ENCODE assay signal across 7 mouse cellular contexts in genomic region chr4:134925206-134925605, GRCm38 (mm10). TPM values are rescaled to one million over a fixed set of nuclear protein-coding genes. Genes with fewer than 3 reads are reported as not detected.
DNase-seq lines count a peak whose midpoint lies in the region; ATAC-seq and TF ChIP-seq lines count a peak whose summit lies in the region.

No protein-coding gene starts in this region.

- TF ChIP-seq CTCF in CH12.LX (conservative IDR thresholded peaks at IDR 0.05 in 1 of 2, IDR thresholded peaks at IDR 0.05 in 1 of 2; ENCODE audit: low read depth in 2 of 2, low read length in 2 of 2) = no peak
- no peak for TF ChIP-seq CTCF in G1E (IDR thresholded peaks at IDR 0.05; ENCODE audit: low read depth, low read length)
- no peak for TF ChIP-seq CTCF in olfactory bulb, adult 2 months (IDR thresholded peaks at IDR 0.05; ENCODE audit: insufficient read depth, low read depth, low read length)

- H3K9ac ChIP-seq in CH12.LX (ENCODE audit: insufficient read depth, low read depth) = peak overlapping the region; percentile 95
- no peak overlapping the region for H3K9ac ChIP-seq in heart, embryonic 11.5 days (ENCODE audit: low read depth, low read length)

- TF ChIP-seq EP300 in CH12.LX (IDR thresholded peaks at IDR 0.05; ENCODE audit: low read length) = no peak

- intact Hi-C loops in left cerebral cortex, postnatal 36 days (cut with DNase I) = no loop called here

- TF ChIP-seq POLR2A in CH12.LX (IDR thresholded peaks at IDR 0.05; ENCODE audit: low read depth, low read length) = no peak
- TF ChIP-seq POLR2A in olfactory bulb, adult 2 months (IDR thresholded peaks at IDR 0.05; ENCODE audit: insufficient read depth, low read depth, low read length) = no peak

- peak overlapping the region; percentile 89 for H3K4me2 ChIP-seq in CH12.LX (ENCODE audit: insufficient read depth, low read depth, poor library complexity, severe bottlenecking)
- H3K4me2 ChIP-seq in heart, embryonic 11.5 days = peak overlapping the region; percentile 66

- no peak for ATAC-seq in G1E (ENCODE audit: extremely low read depth, insufficient number of reproducible peaks, low FRiP score, poor library complexity, severe bottlenecking)
- ATAC-seq in heart, embryonic 11.5 days (replicated peaks; ENCODE audit: insufficient number of reproducible peaks, low FRiP score, low TSS enrichment) = no peak

- H3K9me3 ChIP-seq in CH12.LX (replicated peaks; ENCODE audit: low read length) (no peaks in the 10 kb centered on the region), G1E (replicated peaks) (no peaks in the 10 kb centered on the region)
- H3K9me3 ChIP-seq in heart, embryonic 11.5 days (replicated peaks; ENCODE audit: control insufficient read depth, low read length) = no peaks in the 10 kb centered on the region

- H3K4me1 ChIP-seq in CH12.LX (ENCODE audit: control insufficient read depth in 1 of 2, insufficient read depth in 2 of 2) (peaks cover 2 to 48% of the 10 kb centered on the region in 2 experiments; a peak in 3 of 4 replicates), G1E (ENCODE audit: insufficient read depth, low read depth, low read length) (peaks cover 62% of the 10 kb centered on the region)
- H3K4me1 ChIP-seq in heart, embryonic 11.5 days (ENCODE audit: control insufficient read depth, insufficient read depth, low read length) = peaks cover 14% of the 10 kb centered on the region
- H3K4me1 ChIP-seq in olfactory bulb, adult 2 months (ENCODE audit: control insufficient read depth, insufficient read depth, low read length) = peaks cover 6% of the 10 kb centered on the region

- H3K4me3 ChIP-seq in CH12.LX (replicated peaks in 1 of 3; ENCODE audit: low read depth in 2 of 3, low read length in 2 of 3, poor library complexity in 1 of 3) (peak overlapping the region; percentile 62 to 96 (median 80)), G1E (ENCODE audit: low read depth, low read length) (peak overlapping the region; percentile 97)
- peak overlapping the region; percentile 100 for H3K4me3 ChIP-seq in heart, embryonic 11.5 days (ENCODE audit: low read depth, low read length)
- H3K4me3 ChIP-seq in olfactory bulb, adult 2 months (ENCODE audit: insufficient read depth, low read depth, low read length) = peak overlapping the region; percentile 41

- H3K27ac ChIP-seq in CH12.LX (ENCODE audit: insufficient read depth, low read depth) = no peak overlapping the region
- H3K27ac ChIP-seq in heart, embryonic 11.5 days (ENCODE audit: low read depth, low read length) = no peak overlapping the region
- no peak overlapping the region for H3K27ac ChIP-seq in olfactory bulb, adult 2 months (ENCODE audit: insufficient read depth, low read depth, low read length)

- peaks cover 29% of the 10 kb centered on the region for H3K79me2 ChIP-seq in CH12.LX (replicated peaks; ENCODE audit: control insufficient read depth, extremely low read depth, insufficient read depth, poor library complexity, severe bottlenecking)

- H3K36me3 ChIP-seq in CH12.LX (replicated peaks in 1 of 2; ENCODE audit: control insufficient read depth in 1 of 2, insufficient read depth in 1 of 2, low read length in 1 of 2) (peaks cover 37 to 56% of the 10 kb centered on the region in 2 experiments), G1E (replicated peaks) (peaks cover 59% of the 10 kb centered on the region)
- H3K36me3 ChIP-seq in heart, embryonic 11.5 days (ENCODE audit: control insufficient read depth, insufficient read depth, low read length) = peaks cover 23% of the 10 kb centered on the region

- in situ Hi-C loops in CH12.LX (cut with MboI; ENCODE audit: low pct_ligation_motif_present, low pct_unique_long_range_greater_than_20kb, low sequenced_read_pairs) = no loop called here

- WGBS in heart, embryonic 11.5 days (ENCODE audit: insufficient replicate concordance) = 72% methylated on average over 8 of the region's 8 CpGs
- 17% methylated on average over 8 of the region's 8 CpGs for WGBS in olfactory bulb, adult 2 months

- H3K27me3 ChIP-seq in CH12.LX (replicated peaks) (no peaks in the 10 kb centered on the region), G1E (ENCODE audit: insufficient read depth, low read length) (no peaks in the 10 kb centered on the region)
- H3K27me3 ChIP-seq in heart, embryonic 11.5 days (ENCODE audit: control insufficient read depth, insufficient read depth, low read length) = no peaks in the 10 kb centered on the region

- TF ChIP-seq RAD21 in CH12.LX (IDR thresholded peaks at IDR 0.05; ENCODE audit: low read depth, low read length) = no peak

- dilution Hi-C loops in CH12.LX (cut with MboI; ENCODE audit: extremely low pct_ligation_motif_present, extremely low pct_unique_long_range_greater_than_20kb, low sequenced_read_pairs) = no loop called here

- DNase-seq in CH12.LX (ENCODE audit: extremely low read depth) (no peak), G1E (ENCODE audit: low spot score) (no peak)
- peak; percentile 45 for DNase-seq in kidney, postnatal 14 days
- DNase-seq in spleen, postnatal 36 days (ENCODE audit: low spot score in 2 of 2) = no peak
- no peak for DNase-seq in left cerebral cortex, postnatal 36 days (ENCODE audit: low spot score in 2 of 2)

TF ChIP-seq in CH12.LX, 34 proteins besides CTCF, POLR2A, EP300 and RAD21:
- TF ChIP-seq TCF12 (IDR thresholded peaks at IDR 0.05; ENCODE audit: low read depth, low read length) (no peak), JUN (IDR thresholded peaks at IDR 0.05; ENCODE audit: insufficient read depth, low read depth, low read length) (no peak), MAX (IDR thresholded peaks at IDR 0.05; ENCODE audit: low read length) (no peak), MEF2A (IDR thresholded peaks at IDR 0.05; ENCODE audit: borderline replicate concordance, low read depth, low read length) (no peak), NELFE (IDR thresholded peaks at IDR 0.05; ENCODE audit: low read depth, low read length) (no peak), POLR2AphosphoS2 (IDR thresholded peaks at IDR 0.05; ENCODE audit: low read depth, low read length) (no peak; the same call in 1 of the 2 replicates), UBTF (IDR thresholded peaks at IDR 0.05; ENCODE audit: low read depth, low read length) (no peak), ZNF384 (IDR thresholded peaks at IDR 0.05; ENCODE audit: low read depth, low read length) (no peak), SMC3 (IDR thresholded peaks at IDR 0.05; ENCODE audit: low read depth, low read length) (no peak), CHD2 (IDR thresholded peaks at IDR 0.05; ENCODE audit: low read length) (no peak), BHLHE40 (IDR thresholded peaks at IDR 0.05; ENCODE audit: low read depth, low read length) (no peak), MAFK (IDR thresholded peaks at IDR 0.05; ENCODE audit: insufficient replicate concordance, low read length) (no peak), ZKSCAN1 (IDR thresholded peaks at IDR 0.05; ENCODE audit: borderline replicate concordance, low read depth, low read length) (no peak)

RNA-seq across cellular contexts. Expression of gene Rsrp1, which starts 1.8 kb away (rescaled TPM):
- total RNA-seq in CH12.LX (2012; rRNA removed) (61.3 and 71.9 TPM in 2 replicates), CH12.LX (2014; rRNA removed) (51.2 and 62.7 TPM in 2 replicates), G1E (2014; fragmentation: Nextera tagmentation) (260 and 286 TPM in 2 replicates), G1E (2017) (446 and 492 TPM in 2 replicates)
- polyA plus RNA-seq in CH12.LX (2012; ENCODE audit: insufficient read length, low read depth) (69.4 and 86.8 TPM in 2 replicates), G1E (2012) (468 and 529 TPM in 2 replicates)
- 331 and 353 TPM in 2 replicates for polyA plus RNA-seq in heart, embryonic 11.5 days (2014; fragmentation: Nextera tagmentation; extraction: Ambion mirVana)
- 408 and 522 TPM in 2 replicates for polyA plus RNA-seq in olfactory bulb, adult 2 months (2012; ENCODE audit: insufficient read depth, insufficient read length, low replicate concordance, missing spikeins)
- 100 to 1,000 TPM; 258 to 266 TPM for total RNA-seq in left cerebral cortex, postnatal 36 days (2021)

RNA-seq across cellular contexts. Expression of gene Syf2, which starts 5.5 kb away (rescaled TPM):
- 59.2 and 63.5 TPM in 2 replicates for total RNA-seq in CH12.LX (2012; rRNA removed)
- 77.1 and 93.8 TPM in 2 replicates for total RNA-seq in CH12.LX (2014; rRNA removed)
- 76.1 and 89.0 TPM in 2 replicates for polyA plus RNA-seq in CH12.LX (2012; ENCODE audit: insufficient read length, low read depth)
- 48.8 and 49.0 TPM in 2 replicates for total RNA-seq in G1E (2014; fragmentation: Nextera tagmentation)
- 175 and 187 TPM in 2 replicates for total RNA-seq in G1E (2017)
- 36.7 and 52.3 TPM in 2 replicates for polyA plus RNA-seq in G1E (2012)
- 59.5 and 61.5 TPM in 2 replicates for polyA plus RNA-seq in heart, embryonic 11.5 days (2014; fragmentation: Nextera tagmentation; extraction: Ambion mirVana)
- 295 TPM in 1 of 2 replicates, not detected in the other for polyA plus RNA-seq in olfactory bulb, adult 2 months (2012; ENCODE audit: insufficient read depth, insufficient read length, low replicate concordance, missing spikeins)
- 10 to 100 TPM; 49.9 to 59.3 TPM for total RNA-seq in left cerebral cortex, postnatal 36 days (2021)

RNA-seq across cellular contexts. Expression of gene Tmem50a, which starts 10.4 kb away (rescaled TPM):
- total RNA-seq in CH12.LX (2012; rRNA removed) = 84.8 and 95.8 TPM in 2 replicates
- 131 and 132 TPM in 2 replicates for total RNA-seq in CH12.LX (2014; rRNA removed)
- polyA plus RNA-seq in CH12.LX (2012; ENCODE audit: insufficient read length, low read depth) = 114 and 133 TPM in 2 replicates
- 174 and 225 TPM in 2 replicates for total RNA-seq in G1E (2014; fragmentation: Nextera tagmentation)
- total RNA-seq in G1E (2017) = 218 and 250 TPM in 2 replicates
- polyA plus RNA-seq in G1E (2012) = 8.0 and 10.3 TPM in 2 replicates
- polyA plus RNA-seq in heart, embryonic 11.5 days (2014; fragmentation: Nextera tagmentation; extraction: Ambion mirVana) = 149 and 150 TPM in 2 replicates
- not detected in 2 replicates for polyA plus RNA-seq in olfactory bulb, adult 2 months (2012; ENCODE audit: insufficient read depth, insufficient read length, low replicate concordance, missing spikeins)
- total RNA-seq in left cerebral cortex, postnatal 36 days (2021) = 100 to 1,000 TPM; 116 to 138 TPM

Comparison
In these comparisons a context has a peak if more than half of its experiments do, and no peak if none do; other contexts are left out.
1. H3K4me3 ChIP-seq: peak in every context shown above with its lines; median percentile 100 in heart, embryonic 11.5 days; 97 in G1E; 80 in CH12.LX; 41 in olfactory bulb, adult 2 months.